Mouse (Mus musculus): ENCODE results near the gene Car1.
"Not testable (repeated sequence)": the region's sequence is repeated elsewhere in the genome, so short reads cannot be mapped to it uniquely, and the experiment has no call there.

GRCm38 (mm10) chr3:14776497-14777162 is 31.5 kb downstream of the Car1 start:
- not testable (repeated sequence) for TF ChIP-seq CTCF (conservative IDR thresholded peaks at IDR 0.05; ENCODE audit: low read length); NANOG (IDR thresholded peaks at IDR 0.05; ENCODE audit: borderline replicate concordance, low read length); POU5F1 (IDR thresholded peaks at IDR 0.05; ENCODE audit: borderline replicate concordance, low read length)

All from E14TG2a.4 (cell line).